Mouse (Mus musculus): ENCODE measurements around the gene Cerk. TPM values are rescaled to one million over a fixed set of nuclear protein-coding genes. Genes with fewer than 3 reads are reported as not detected.

Cerk gene
- polyA plus RNA-seq, 1 experiment from 2014 or later, result 23.5 TPM

Other genes with a start within 250 kb of the Cerk start
- 5.8 and 7.2 TPM in 2 replicates for gene Celsr1, start 152.4 kb downstream of the Cerk start, polyA plus RNA-seq (2015; fragmentation: Nextera tagmentation; extraction: Ambion mirVana)
- 48.8 and 52.9 TPM in 2 replicates for gene Gramd4, start 128.4 kb downstream of the Cerk start, polyA plus RNA-seq (2015; fragmentation: Nextera tagmentation; extraction: Ambion mirVana)
- gene Tbc1d22a, start 28.3 kb upstream of the Cerk start, polyA plus RNA-seq (2015; fragmentation: Nextera tagmentation; extraction: Ambion mirVana), result 12.9 and 13.1 TPM in 2 replicates